Mouse (Mus musculus) lung, adult 2 months (tissue): ENCODE measurements around the gene Rreb1.

Source experiments
- CTCF ChIP-seq: fragments of 200-500 bp; IDR thresholded peaks from 2 replicates; pipeline ENCODE4 v1.5.1; 2011; ENCODE audit warnings: mild to moderate bottlenecking, low read length, control low read depth; ENCODE audit not compliant: insufficient read depth
- POLR2A ChIP-seq: fragments of 200-500 bp; IDR thresholded peaks from 2 replicates; pipeline ENCODE4 v1.6.1; 2011; ENCODE audit warnings: low read depth, mild to moderate bottlenecking, control low read depth, low read length, borderline replicate concordance; ENCODE audit errors: extremely low read depth

- peak; percentile 14; the same call in 1 of the 2 replicates for TF ChIP-seq CTCF
- no peak for TF ChIP-seq POLR2A
Measured at GRCm38 (mm10) chr13:37944306-37944705, 166.1 kb downstream of the Rreb1 start.
